Mouse (Mus musculus) adrenal gland, postnatal 25 days (tissue): ENCODE results near the gene 1700069L16Rik. TPM values are rescaled to one million over a fixed set of nuclear protein-coding genes. Genes with fewer than 3 reads are reported as not detected.

ENCODE experiments used
- DNase-seq: peaks from one replicate; pipeline ENCODE4 v3.0.0; 2021; ENCODE audit warnings: mixed read lengths
- total RNA-seq: library from RNA; stranded (reverse); gene quantifications from 2 replicates; pipeline ENCODE4 v1.2.3, GENCODE M21; 2021

1700069L16Rik gene
- total RNA-seq, 1 experiment from 2014 or later = not detected

- no peak for DNase-seq
Observed at GRCm38 (mm10) chr5:113734376-113734775, 9.8 kb upstream of the 1700069L16Rik start.

- DNase-seq = peak; percentile 66
Observed at GRCm38 (mm10) chr5:113732182-113732581, 7.6 kb upstream of the 1700069L16Rik start.

- DNase-seq = no peak
Observed at GRCm38 (mm10) chr5:113731174-113731573, 6.6 kb upstream of the 1700069L16Rik start.

GRCm38 (mm10) chr5:113730641-113731121 is 6.1 kb upstream of the 1700069L16Rik start:
- no peak for DNase-seq

- DNase-seq = no peak
Observed at GRCm38 (mm10) chr5:113728691-113729090, 4.1 kb upstream of the 1700069L16Rik start.

GRCm38 (mm10) chr5:113728011-113728410 is 3.4 kb upstream of the 1700069L16Rik start:
- DNase-seq = no peak

GRCm38 (mm10) chr5:113727238-113727637 is 2.7 kb upstream of the 1700069L16Rik start:
- DNase-seq = no peak

GRCm38 (mm10) chr5:113726618-113727017 is 2.0 kb upstream of the 1700069L16Rik start:
- DNase-seq = no peak

- no peak for DNase-seq
Observed at GRCm38 (mm10) chr5:113725417-113725816, 845 bp upstream of the 1700069L16Rik start.

GRCm38 (mm10) chr5:113723567-113724237 is 870 bp downstream of the 1700069L16Rik start:
- DNase-seq = no peak

GRCm38 (mm10) chr5:113722224-113723013 is 2.2 kb downstream of the 1700069L16Rik start:
- DNase-seq = no peak

GRCm38 (mm10) chr5:113719221-113719661 is 5.3 kb downstream of the 1700069L16Rik start:
- DNase-seq = no peak

- DNase-seq = no peak
Observed at GRCm38 (mm10) chr5:113716581-113717388, 7.8 kb downstream of the 1700069L16Rik start.

- no peak for DNase-seq
Observed at GRCm38 (mm10) chr5:113712861-113713260, 11.7 kb downstream of the 1700069L16Rik start.

- DNase-seq = no peak
Observed at GRCm38 (mm10) chr5:113703803-113704585, 20.6 kb downstream of the 1700069L16Rik start.

GRCm38 (mm10) chr5:113700388-113701023 is 24.1 kb downstream of the 1700069L16Rik start:
- DNase-seq = no peak

- no peak for DNase-seq
Observed at GRCm38 (mm10) chr5:113694415-113694814, 30.2 kb downstream of the 1700069L16Rik start.

GRCm38 (mm10) chr5:113694000-113694399 is 30.6 kb downstream of the 1700069L16Rik start:
- no peak for DNase-seq

- DNase-seq = no peak
Observed at GRCm38 (mm10) chr5:113693196-113693755, 31.3 kb downstream of the 1700069L16Rik start.

GRCm38 (mm10) chr5:113690866-113691265 is 33.7 kb downstream of the 1700069L16Rik start:
- no peak for DNase-seq

- no peak for DNase-seq
Observed at GRCm38 (mm10) chr5:113690069-113690548, 34.5 kb downstream of the 1700069L16Rik start.
